Mouse (Mus musculus) stomach, postnatal 0 days (tissue): ENCODE measurements around the gene Nmi.

Experiments used
- CTCF ChIP-seq: IDR thresholded peaks from 2 replicates; pipeline ENCODE4 v1.5.1; 2016; ENCODE audit warnings: antibody characterized with exemption, low read depth, mild to moderate bottlenecking, moderate library complexity
- EP300 ChIP-seq: optimal IDR thresholded peaks from 2 replicates; pipeline ENCODE3; 2016; ENCODE audit warnings: antibody characterized with exemption

DNA sequence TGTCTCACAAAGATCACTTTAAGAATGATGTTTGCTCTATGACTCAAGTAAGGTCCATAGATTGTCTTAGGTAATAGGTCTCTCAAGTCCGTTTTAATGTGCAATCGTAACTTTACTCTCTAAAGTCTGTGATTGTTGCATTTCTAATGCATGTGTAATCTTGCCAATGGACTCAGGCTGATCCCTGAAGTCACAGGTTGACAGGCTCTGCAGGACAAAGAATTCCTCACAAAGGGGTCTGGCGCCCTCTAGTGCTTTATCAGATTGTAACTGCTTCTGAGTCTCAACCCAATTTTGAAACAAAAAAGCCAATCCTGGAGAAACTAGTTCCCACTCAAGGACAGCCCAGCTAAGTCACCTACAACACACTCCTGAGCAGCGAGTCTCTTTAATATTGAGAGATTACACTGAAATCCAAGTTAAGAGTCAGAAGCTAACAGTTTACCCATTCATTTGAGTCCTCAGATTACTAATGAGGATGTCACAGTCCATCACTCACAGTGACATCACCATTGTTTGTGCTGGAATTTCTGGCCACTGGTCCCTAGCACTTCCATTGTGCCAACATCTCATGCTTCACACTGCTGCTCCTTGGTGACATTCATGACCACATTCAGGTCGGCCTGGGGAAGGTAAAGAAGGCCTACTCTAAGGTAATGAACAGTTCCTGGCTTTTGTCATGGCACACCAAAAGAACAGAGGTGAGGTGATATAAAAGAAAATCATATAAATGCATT, 58.2 kb downstream of the Nmi start:
- peak; percentile 93 for TF ChIP-seq CTCF
- no peak for TF ChIP-seq EP300
